Mouse (Mus musculus) bone marrow, adult 2 months (tissue): ENCODE data around the gene Sstr4. TPM values are rescaled to one million over a fixed set of nuclear protein-coding genes. Genes with fewer than 3 reads are reported as not detected.
A peak's percentile ranks its signal among the peaks of the same experiment; 100 is the strongest.

Experiments
- H3K27ac ChIP-seq: fragments of 200-500 bp; 2 replicates; pipeline ENCODE4 v1.5.1; 2012; ENCODE audit warnings: low read depth, mild to moderate bottlenecking, control low read depth, inconsistent platforms, low read length; ENCODE audit not compliant: control insufficient read depth, poor library complexity, insufficient read depth
- H3K4me1 ChIP-seq: fragments of 200-500 bp; 2 replicates; pipeline ENCODE4 v1.6.1; 2011; ENCODE audit warnings: low read length; ENCODE audit not compliant: control insufficient read depth, insufficient read depth
- H3K4me3 ChIP-seq: fragments of 200-500 bp; replicated peaks from 2 replicates; pipeline ENCODE3; 2011; ENCODE audit warnings: mild to moderate bottlenecking, low read depth, low read length, control low read depth; ENCODE audit not compliant: control insufficient read depth
- CTCF ChIP-seq: fragments of 200-500 bp; IDR thresholded peaks from 2 replicates; pipeline ENCODE4 v1.5.1; 2011; ENCODE audit warnings: low read length, control low read depth; ENCODE audit not compliant: control insufficient read depth, insufficient read depth
- POLR2A ChIP-seq: fragments of 200-500 bp; IDR thresholded peaks from 2 replicates; pipeline ENCODE4 v1.6.1; 2011; ENCODE audit warnings: low read depth, mild to moderate bottlenecking, control low read depth, low read length, borderline replicate concordance; ENCODE audit not compliant: control insufficient read depth
- WGBS: fragments of 180-500 bp; shearing (Covaris S2); methylation state at CpG from one replicate; pipeline ENCODE4 v1.1.7; 2018; 5-methylcytosine and 5-hydroxymethylcytosine counted together
- polyA plus RNA-seq: library from polyadenylated mRNA; stranded (reverse); fragments of >200 nt; gene quantifications from 2 replicates; pipeline ENCODE4 v1.2.4, GENCODE M21; 2011; ENCODE audit warnings: low replicate concordance; ENCODE audit not compliant: missing spikeins, insufficient read depth, insufficient read length

Sstr4 gene
- polyA plus RNA-seq, 1 experiment: not detected

DNA sequence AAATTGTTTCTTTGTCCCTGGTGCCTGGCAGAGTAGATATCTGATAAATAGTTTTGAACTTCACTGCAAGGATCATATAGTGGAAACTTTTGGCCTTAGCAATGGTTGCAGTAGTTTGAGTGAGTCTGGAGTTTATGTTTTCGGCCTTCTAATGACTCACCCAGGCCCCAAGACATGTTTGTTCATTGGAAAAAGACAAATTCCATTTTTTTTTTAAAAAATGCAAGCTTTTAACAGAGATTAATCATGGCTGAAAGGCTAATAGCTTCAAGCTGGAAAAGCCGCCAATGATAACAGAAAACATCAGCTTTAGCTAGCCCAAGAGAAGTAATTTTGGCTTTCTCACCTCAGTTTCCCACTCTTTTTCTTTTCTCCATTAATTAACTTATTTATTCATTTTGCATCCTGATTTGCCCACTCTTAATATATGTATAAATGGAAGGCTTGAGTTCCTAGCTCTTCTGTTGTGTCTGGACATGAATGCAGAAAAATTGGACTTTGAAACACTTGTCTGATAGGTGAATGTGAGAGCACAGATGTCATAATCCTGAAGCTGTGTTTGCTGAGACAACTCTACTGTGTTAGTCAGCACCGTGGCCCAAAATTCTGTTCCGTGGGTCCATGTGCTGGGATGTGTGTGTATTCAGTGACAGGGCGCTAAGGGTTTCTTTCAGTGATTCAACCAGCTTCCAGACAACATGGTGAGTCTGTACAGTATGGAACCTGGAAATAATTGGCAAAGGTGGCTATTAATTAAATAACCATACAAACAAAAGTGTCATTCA is 3.9 kb downstream of the Sstr4 start:
- TF ChIP-seq POLR2A: no peak
- TF ChIP-seq CTCF: no peak
- Histone ChIP-seq H3K27ac (no peak overlapping the region), H3K4me3 (no peak overlapping the region), H3K4me1 (peaks cover 4% of the 10 kb centered on the region; the same call in 1 of the 2 replicates)
- 83% methylated on average over 5 of the region's 5 CpGs for WGBS

DNA sequence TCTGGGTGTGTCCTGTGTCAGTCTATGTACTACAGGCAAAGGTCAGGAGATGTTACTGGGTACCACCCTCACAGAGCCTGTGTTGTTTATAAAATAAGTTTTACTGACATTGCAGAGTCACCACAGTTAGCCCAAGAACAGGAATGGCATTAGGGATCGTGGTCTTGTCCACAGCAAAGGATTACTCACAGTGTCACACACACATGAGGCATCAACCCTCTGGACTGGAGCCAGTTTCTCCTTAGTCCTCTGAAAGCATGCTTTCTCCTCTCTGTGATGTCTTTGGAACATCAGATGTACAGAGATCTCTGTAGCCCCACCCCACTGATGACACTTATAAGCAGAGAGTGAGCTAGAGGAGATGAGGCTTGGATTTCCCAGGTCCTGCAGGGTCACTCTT is 7.1 kb downstream of the Sstr4 start:
- WGBS: 72% methylated on average over 1 of the region's 1 CpGs
- no peak for TF ChIP-seq CTCF
- no peak for TF ChIP-seq POLR2A
- no peak overlapping the region for H3K4me3 ChIP-seq
- H3K27ac ChIP-seq: no peak overlapping the region
- no peaks in the 10 kb centered on the region; the same call in 1 of the 2 replicates for H3K4me1 ChIP-seq

DNA sequence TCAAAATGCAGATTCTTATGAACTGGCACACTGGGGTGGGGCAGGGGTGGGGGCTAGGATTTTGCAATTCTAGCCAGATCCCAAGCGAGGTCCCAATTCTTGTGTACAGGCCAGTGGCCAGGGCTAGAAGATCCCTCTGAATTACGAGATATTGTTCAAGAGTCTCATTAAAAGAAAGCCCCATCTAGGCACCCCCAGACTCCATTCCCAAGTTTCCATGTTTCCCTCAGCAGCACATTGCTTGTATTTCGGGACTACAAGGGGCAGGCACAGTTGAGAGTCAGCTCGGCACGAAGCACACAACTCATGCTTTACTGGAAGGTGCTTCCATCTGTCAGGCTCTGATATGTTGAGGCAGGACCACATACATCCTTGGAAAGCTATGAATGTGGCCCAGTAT is 9.8 kb downstream of the Sstr4 start:
- TF ChIP-seq CTCF (no peak), POLR2A (no peak)
- Histone ChIP-seq H3K27ac (no peak overlapping the region), H3K4me3 (no peak overlapping the region), H3K4me1 (no peaks in the 10 kb centered on the region; the same call in 1 of the 2 replicates)
- 76% methylated on average over 5 of the region's 5 CpGs for WGBS

DNA sequence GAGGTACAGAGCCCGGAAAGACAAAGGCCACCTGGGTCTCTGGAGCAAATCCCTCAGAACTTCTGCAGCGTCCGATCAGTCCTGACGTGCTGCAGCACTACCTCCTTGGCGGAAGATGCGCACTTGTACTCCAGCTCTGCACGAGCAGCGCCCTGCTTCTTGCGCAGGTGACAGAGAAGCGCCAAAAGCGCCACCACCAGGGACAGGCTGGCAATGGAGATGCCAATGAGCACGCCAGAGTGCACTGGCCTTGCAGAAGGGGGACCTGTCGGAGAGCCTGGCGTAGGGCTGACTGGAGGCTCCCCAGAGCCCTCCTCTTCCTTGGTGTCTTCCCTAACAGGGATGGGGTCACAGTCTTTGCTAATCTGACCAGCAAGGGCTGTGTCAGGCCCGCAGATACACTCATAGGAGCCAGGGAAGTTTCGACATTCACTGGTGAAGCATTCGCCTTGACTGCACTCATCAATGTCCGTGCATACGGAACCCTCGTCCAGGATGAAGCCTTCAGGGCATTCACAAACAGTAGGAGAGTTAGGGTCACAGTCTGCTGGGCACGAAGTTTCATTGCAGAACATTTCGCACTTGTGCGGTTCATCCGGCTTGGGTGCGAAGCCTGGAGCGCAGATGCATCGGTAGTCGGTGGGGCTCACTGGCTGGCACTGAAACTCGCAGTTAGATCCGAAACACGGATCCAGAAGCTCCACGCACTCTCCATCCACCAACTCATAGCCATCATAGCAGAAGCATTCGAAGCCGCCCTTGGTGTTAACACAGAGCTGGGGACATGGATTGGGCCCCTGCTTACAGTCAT is 11.2 kb downstream of the Sstr4 start:
- peak overlapping the region; percentile 73 for H3K4me3 ChIP-seq
- no peaks in the 10 kb centered on the region; the same call in 1 of the 2 replicates for H3K4me1 ChIP-seq
- 15% methylated on average over 34 of the region's 34 CpGs for WGBS
- TF ChIP-seq CTCF: peak; percentile 54; the same call in 1 of the 2 replicates
- TF ChIP-seq POLR2A: peak; percentile 39; the same call in 1 of the 2 replicates
- peak overlapping the region; percentile 81 for H3K27ac ChIP-seq

DNA sequence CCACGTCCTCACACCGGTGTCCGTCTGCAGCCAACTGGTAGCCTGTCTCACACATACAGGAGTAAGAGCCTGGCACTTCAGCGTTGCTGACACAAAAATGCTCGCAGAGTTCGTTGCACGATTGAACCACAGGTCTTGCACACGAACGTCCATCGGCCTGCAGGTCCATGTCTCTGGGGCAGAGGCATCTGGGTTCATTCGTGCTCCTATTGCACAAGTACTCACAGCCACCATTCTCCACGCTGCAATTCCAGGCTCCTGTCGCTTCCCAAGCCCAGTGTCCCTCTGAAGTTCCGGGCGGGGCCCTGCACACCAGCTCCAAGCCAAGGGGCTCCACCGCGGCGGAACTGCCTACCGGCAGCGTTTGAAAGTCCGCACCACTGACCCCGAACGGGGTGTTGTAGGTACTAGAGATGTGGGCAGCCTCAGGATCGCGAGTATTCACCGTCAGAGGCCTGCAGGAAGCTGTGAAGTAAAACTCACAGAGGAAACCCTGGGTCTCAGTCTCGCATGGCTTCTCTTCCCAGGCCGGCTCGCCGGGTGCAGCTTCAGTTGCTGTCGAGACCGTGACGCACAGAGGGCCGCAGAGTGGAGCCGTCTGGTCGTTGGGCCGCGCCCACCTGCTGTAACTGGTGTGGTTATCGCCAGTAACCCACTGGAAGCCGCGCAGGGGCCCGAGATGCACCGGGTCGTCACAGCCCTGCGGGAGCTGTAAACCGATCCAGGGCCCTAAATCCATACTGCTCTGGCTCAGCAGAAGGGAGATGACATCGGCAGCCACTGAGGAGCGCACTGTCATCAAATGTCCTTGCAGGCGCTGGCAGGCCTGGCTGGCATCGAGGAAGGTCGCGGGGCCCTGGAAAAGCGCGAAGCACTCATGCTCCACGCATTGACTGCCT is 12.1 kb downstream of the Sstr4 start:
- 5% methylated on average over 55 of the region's 55 CpGs for WGBS

DNA sequence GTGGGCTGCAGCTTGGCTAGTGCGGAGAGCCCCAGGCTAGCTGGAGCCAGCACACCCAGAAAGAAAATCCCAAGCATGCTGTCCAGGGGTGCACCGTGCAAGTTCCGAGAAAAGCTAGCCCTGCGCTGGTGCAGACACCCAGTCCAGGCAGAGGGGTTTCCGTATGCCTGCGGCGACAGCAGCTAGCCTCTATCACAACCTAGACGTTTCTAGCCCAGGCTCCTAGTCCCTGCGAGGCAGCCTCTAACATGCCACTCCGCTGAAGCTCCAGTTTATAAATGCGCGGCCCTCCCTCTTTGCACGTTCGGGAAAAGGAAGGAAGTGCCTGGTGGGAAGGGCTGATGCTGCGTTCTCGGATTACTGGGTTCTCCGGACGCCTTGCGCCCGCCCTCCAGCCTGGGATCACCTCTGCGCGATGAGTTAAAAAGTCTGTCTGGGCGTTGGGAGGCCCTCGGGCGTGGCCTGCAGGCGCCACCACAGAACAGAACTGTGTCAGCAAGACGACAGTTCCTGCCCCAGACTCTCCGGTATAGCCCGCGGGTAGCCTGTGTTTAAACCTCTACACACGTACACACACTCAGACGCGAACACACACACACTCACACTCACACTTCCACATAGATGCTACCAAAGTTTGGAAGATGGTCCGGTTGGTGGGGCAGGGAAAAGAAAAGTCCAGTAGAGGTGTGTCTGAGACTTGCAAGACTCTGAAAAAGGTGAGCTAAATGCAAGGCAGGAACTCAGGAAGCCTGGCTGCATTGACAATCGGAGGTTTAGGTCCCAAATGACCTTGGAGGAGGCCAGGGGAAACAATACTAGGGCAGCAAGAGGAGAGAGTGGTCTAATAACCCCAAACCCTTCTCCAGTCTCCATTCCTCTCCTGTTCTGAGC is 13.0 kb downstream of the Sstr4 start, which contains the start of gene Thbd:
Thbd (minus strand) TSS at position 319 of the 891 bp plus-strand sequence.
- Histone ChIP-seq H3K27ac (peak within 1 kb of the TSS; percentile 81), H3K4me3 (peak within 1 kb of the TSS; percentile 73), H3K4me1 (no peaks in the 10 kb centered on the region; the same call in 1 of the 2 replicates)
- 1% methylated on average over 35 of the region's 35 CpGs for WGBS
- TF ChIP-seq POLR2A (peak; percentile 43), CTCF (0 out of 2 replicates have a peak, but pooled peaks have one; percentile 7)

More for the DNA sequence above, 12.1 kb downstream of the Sstr4 start:
- Histone ChIP-seq H3K4me3 (peak overlapping the region; percentile 73), H3K27ac (peak overlapping the region; percentile 81), H3K4me1 (no peaks in the 10 kb centered on the region; the same call in 1 of the 2 replicates)
- TF ChIP-seq POLR2A: peak; percentile 60; the same call in 1 of the 2 replicates
- TF ChIP-seq CTCF: no peak

DNA sequence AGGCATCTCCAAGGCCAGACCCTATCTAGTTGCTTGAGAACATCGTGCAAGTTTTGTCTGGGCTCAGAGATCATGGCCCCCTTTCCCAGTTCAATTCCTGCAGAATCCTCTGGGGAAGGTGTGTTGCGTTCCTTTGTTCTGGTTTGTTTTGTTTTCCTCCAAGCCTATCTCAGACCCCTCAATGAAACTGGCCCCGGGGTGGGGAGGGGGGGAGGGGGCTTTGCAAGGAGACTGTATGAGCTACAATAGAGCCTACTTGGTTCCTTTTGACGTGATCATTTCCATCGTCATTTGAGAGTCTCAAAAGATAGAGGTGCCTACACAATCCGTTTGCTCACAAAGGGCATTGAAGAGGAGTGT is 13.6 kb downstream of the Sstr4 start:
- peak overlapping the region; percentile 81; the same call in 1 of the 2 replicates for H3K27ac ChIP-seq
- no peak overlapping the region for H3K4me3 ChIP-seq
- TF ChIP-seq CTCF (no peak), POLR2A (no peak)
- H3K4me1 ChIP-seq: no peaks in the 10 kb centered on the region; the same call in 1 of the 2 replicates
- 12% methylated on average over 6 of the region's 6 CpGs for WGBS
